Mouse (Mus musculus): ENCODE measurements around the gene 4930507D05Rik. TPM values are rescaled to one million over a fixed set of nuclear protein-coding genes. Genes with fewer than 3 reads are reported as not detected.
"Not testable (repeated sequence)": the region's sequence is repeated elsewhere in the genome, so short reads cannot be mapped to it uniquely, and the experiment has no call there.

The 4930507D05Rik gene
- polyA plus RNA-seq, 1 experiment from 2014 or later = 1.7 TPM

- Histone ChIP-seq H3K27me3 (replicated peaks) (no peaks in the 10 kb centered on the region), H3K36me3 (no peaks in the 10 kb centered on the region), H3K9me3 (replicated peaks) (no peaks in the 10 kb centered on the region), H3K27ac (replicated peaks) (no peak overlapping the region), H3K4me2 (no peak overlapping the region), H3K9ac (replicated peaks) (no peak overlapping the region), H3K4me3 (replicated peaks) (no peak overlapping the region), H3K4me1 (0 out of 2 replicates have a peak, but pooled peaks cover 3% of the 10 kb centered on the region)
- WGBS = 76% methylated on average over 3 of the region's 3 CpGs
- ATAC-seq (ENCODE audit: low FRiP score) = no peak
Measured at GRCm38 (mm10) chr10:62421127-62421526, 28.2 kb upstream of the 4930507D05Rik start.

- Histone ChIP-seq H3K9ac (replicated peaks) (no peak within 1 kb of the TSS), H3K27me3 (replicated peaks) (no peaks in the 10 kb centered on the region), H3K4me2 (no peak within 1 kb of the TSS), H3K36me3 (no peaks in the 10 kb centered on the region), H3K4me1 (0 out of 2 replicates have a peak, but pooled peaks cover 3% of the 10 kb centered on the region), H3K27ac (replicated peaks) (no peak within 1 kb of the TSS), H3K9me3 (replicated peaks) (no peaks in the 10 kb centered on the region), H3K4me3 (replicated peaks) (no peak within 1 kb of the TSS)
- 34% methylated on average over 15 of the region's 15 CpGs for WGBS
- no peak for ATAC-seq (ENCODE audit: low FRiP score)
Measured at GRCm38 (mm10) chr10:62422255-62422654, 27.0 kb upstream of the 4930507D05Rik start, which contains the start of gene Hkdc1. Hkdc1 (minus strand) TSS chr10:62422491.

GRCm38 (mm10) chr10:62425081-62425871 lies 24.0 kb upstream of the 4930507D05Rik start:
- Histone ChIP-seq H3K9me3 (replicated peaks) (no peaks in the 10 kb centered on the region), H3K4me3 (replicated peaks) (no peak overlapping the region), H3K27ac (replicated peaks) (no peak overlapping the region), H3K4me2 (no peak overlapping the region), H3K27me3 (replicated peaks) (no peaks in the 10 kb centered on the region), H3K4me1 (0 out of 2 replicates have a peak, but pooled peaks cover 3% of the 10 kb centered on the region), H3K9ac (replicated peaks) (no peak overlapping the region), H3K36me3 (peaks cover 21% of the 10 kb centered on the region)
- WGBS = 53% methylated on average over 9 of the region's 9 CpGs
- ATAC-seq (ENCODE audit: low FRiP score) = no peak

GRCm38 (mm10) chr10:62430427-62430826 lies 18.9 kb upstream of the 4930507D05Rik start:
- H3K36me3 ChIP-seq = peaks cover 70% of the 10 kb centered on the region

GRCm38 (mm10) chr10:62450280-62450640 lies 971 bp downstream of the 4930507D05Rik start:
- H3K4me1 ChIP-seq = peaks cover 18% of the 10 kb centered on the region
- peak overlapping the region; percentile 78 for H3K4me2 ChIP-seq
- H3K27ac ChIP-seq (replicated peaks) = peak overlapping the region; percentile 96
- WGBS = 41% methylated on average over 18 of the region's 18 CpGs
- H3K27me3 ChIP-seq (replicated peaks) = no peaks in the 10 kb centered on the region
- H3K36me3 ChIP-seq = peaks cover 23% of the 10 kb centered on the region
- ATAC-seq (ENCODE audit: low FRiP score) = peak; percentile 40; the same call in 1 of the 2 replicates
- H3K9ac ChIP-seq (replicated peaks) = peak overlapping the region; percentile 97
- H3K4me3 ChIP-seq (replicated peaks) = peak overlapping the region; percentile 98
- H3K9me3 ChIP-seq (replicated peaks) = no peaks in the 10 kb centered on the region

More at GRCm38 (mm10) chr10:62430427-62430826, 18.9 kb upstream of the 4930507D05Rik start:
- Histone ChIP-seq H3K27me3 (replicated peaks) (no peaks in the 10 kb centered on the region), H3K9me3 (replicated peaks) (no peaks in the 10 kb centered on the region), H3K4me3 (replicated peaks) (no peak overlapping the region), H3K27ac (replicated peaks) (no peak overlapping the region), H3K4me2 (no peak overlapping the region), H3K4me1 (0 out of 2 replicates have a peak, but pooled peaks cover 3% of the 10 kb centered on the region), H3K9ac (replicated peaks) (no peak overlapping the region)
- ATAC-seq (ENCODE audit: low FRiP score) = no peak
- WGBS = 96% methylated on average over 5 of the region's 5 CpGs

- 72% methylated on average over 11 of the region's 11 CpGs for WGBS
- H3K4me3 ChIP-seq (replicated peaks); H3K9me3 ChIP-seq (replicated peaks); H3K4me2 ChIP-seq; H3K9ac ChIP-seq (replicated peaks); ATAC-seq (ENCODE audit: low FRiP score); H3K27me3 ChIP-seq (replicated peaks); H3K27ac ChIP-seq (replicated peaks): not testable (repeated sequence)
- Histone ChIP-seq H3K36me3 (peaks cover 22% of the 10 kb centered on the region), H3K4me1 (peaks cover 18% of the 10 kb centered on the region)
Measured at GRCm38 (mm10) chr10:62452001-62452400, 2.7 kb downstream of the 4930507D05Rik start.

GRCm38 (mm10) chr10:62461321-62461720 lies 12.0 kb downstream of the 4930507D05Rik start:
- no peaks in the 10 kb centered on the region for H3K27me3 ChIP-seq (replicated peaks)

GRCm38 (mm10) chr10:62469736-62470135 lies 20.4 kb downstream of the 4930507D05Rik start:
- Histone ChIP-seq H3K4me3 (replicated peaks) (no peak overlapping the region), H3K4me2 (no peak overlapping the region), H3K27ac (replicated peaks) (no peak overlapping the region), H3K36me3 (peaks cover 14% of the 10 kb centered on the region; the same call in 1 of the 2 replicates), H3K27me3 (replicated peaks) (no peaks in the 10 kb centered on the region), H3K4me1 (no peaks in the 10 kb centered on the region), H3K9me3 (replicated peaks) (no peaks in the 10 kb centered on the region), H3K9ac (replicated peaks) (no peak overlapping the region)
- WGBS = 95% methylated on average over 4 of the region's 4 CpGs
- no peak for ATAC-seq (ENCODE audit: low FRiP score)

More at GRCm38 (mm10) chr10:62461321-62461720, 12.0 kb downstream of the 4930507D05Rik start:
- no peak overlapping the region for H3K4me3 ChIP-seq (replicated peaks)
- H3K9ac ChIP-seq (replicated peaks) = no peak overlapping the region
- H3K4me2 ChIP-seq = no peak overlapping the region
- peaks cover 45% of the 10 kb centered on the region for H3K36me3 ChIP-seq
- no peak for ATAC-seq (ENCODE audit: low FRiP score)
- no peaks in the 10 kb centered on the region for H3K9me3 ChIP-seq (replicated peaks)
- no peak overlapping the region for H3K27ac ChIP-seq (replicated peaks)
- no peaks in the 10 kb centered on the region for H3K4me1 ChIP-seq

- no peak for ATAC-seq (ENCODE audit: low FRiP score)
Measured at GRCm38 (mm10) chr10:62471105-62471504, 21.8 kb downstream of the 4930507D05Rik start.

GRCm38 (mm10) chr10:62474944-62475343 lies 25.7 kb downstream of the 4930507D05Rik start:
- no peaks in the 10 kb centered on the region for H3K27me3 ChIP-seq (replicated peaks)
- H3K4me3 ChIP-seq (replicated peaks) = no peak overlapping the region
- H3K36me3 ChIP-seq = peaks cover 7% of the 10 kb centered on the region; the same call in 1 of the 2 replicates
- WGBS = 91% methylated on average over 10 of the region's 10 CpGs
- no peaks in the 10 kb centered on the region for H3K4me1 ChIP-seq
- no peak overlapping the region for H3K9ac ChIP-seq (replicated peaks)
- no peak for ATAC-seq (ENCODE audit: low FRiP score)
- H3K4me2 ChIP-seq = no peak overlapping the region
- H3K9me3 ChIP-seq (replicated peaks) = no peaks in the 10 kb centered on the region
- no peak overlapping the region for H3K27ac ChIP-seq (replicated peaks)

More at GRCm38 (mm10) chr10:62471105-62471504, 21.8 kb downstream of the 4930507D05Rik start:
- H3K27ac ChIP-seq (replicated peaks) = no peak overlapping the region
- H3K36me3 ChIP-seq = peaks cover 8% of the 10 kb centered on the region; the same call in 1 of the 2 replicates
- no peaks in the 10 kb centered on the region for H3K27me3 ChIP-seq (replicated peaks)
- H3K4me1 ChIP-seq = no peaks in the 10 kb centered on the region
- no peaks in the 10 kb centered on the region for H3K9me3 ChIP-seq (replicated peaks)
- H3K4me3 ChIP-seq (replicated peaks) = no peak overlapping the region
- H3K9ac ChIP-seq (replicated peaks) = no peak overlapping the region
- H3K4me2 ChIP-seq = no peak overlapping the region
- WGBS = 35% methylated on average over 5 of the region's 5 CpGs

- WGBS = 77% methylated on average over 2 of the region's 2 CpGs
- Histone ChIP-seq H3K36me3 (peaks cover 7% of the 10 kb centered on the region; the same call in 1 of the 2 replicates), H3K4me2 (no peak overlapping the region), H3K27ac (replicated peaks) (no peak overlapping the region), H3K4me3 (replicated peaks) (no peak overlapping the region), H3K27me3 (replicated peaks) (no peaks in the 10 kb centered on the region), H3K9me3 (replicated peaks) (no peaks in the 10 kb centered on the region), H3K4me1 (no peaks in the 10 kb centered on the region), H3K9ac (replicated peaks) (no peak overlapping the region)
- ATAC-seq (ENCODE audit: low FRiP score) = no peak
Measured at GRCm38 (mm10) chr10:62476980-62477379, 27.7 kb downstream of the 4930507D05Rik start.

Data from neural tube, embryonic 15.5 days (tissue).